Mouse (Mus musculus): ENCODE results near the gene Psph.

The Psph gene

GRCm38 (mm10) chr5:129744050-129744449 lies 43.2 kb downstream of the Psph start:
- in situ Hi-C loops (cut with MboI; ENCODE audit: low pct_unique_long_range_greater_than_20kb in 1 of 2, low sequenced_read_pairs in 2 of 2, unreplicated experiment in 1 of 2), result loop anchor here in 1 of 2 experiments (10.0 kb wide), 1 partner anchor 129 kb away; no protein-coding TSS in a partner anchor

- in situ Hi-C loops (cut with MboI; ENCODE audit: low pct_unique_long_range_greater_than_20kb in 1 of 2, low sequenced_read_pairs in 2 of 2, unreplicated experiment in 1 of 2), result loop anchor here in 1 of 2 experiments (10.0 kb wide), 1 partner anchor 128 kb away; no protein-coding TSS in a partner anchor
Observed at GRCm38 (mm10) chr5:129742903-129743488, 44.3 kb downstream of the Psph start.

GRCm38 (mm10) chr5:129740976-129741375 lies 46.3 kb downstream of the Psph start:
- in situ Hi-C loops (cut with MboI; ENCODE audit: low pct_unique_long_range_greater_than_20kb in 1 of 2, low sequenced_read_pairs in 2 of 2, unreplicated experiment in 1 of 2), result loop anchor here in 1 of 2 experiments (10.0 kb wide), 1 partner anchor 126 kb away; no protein-coding TSS in a partner anchor

GRCm38 (mm10) chr5:129731021-129731420 lies 56.2 kb downstream of the Psph start:
- in situ Hi-C loops (cut with MboI; ENCODE audit: low pct_unique_long_range_greater_than_20kb in 1 of 2, low sequenced_read_pairs in 2 of 2, unreplicated experiment in 1 of 2), result no loop called here

- in situ Hi-C loops (cut with MboI; ENCODE audit: low pct_unique_long_range_greater_than_20kb in 1 of 2, low sequenced_read_pairs in 2 of 2, unreplicated experiment in 1 of 2), result no loop called here
Observed at GRCm38 (mm10) chr5:129730344-129730743, 56.9 kb downstream of the Psph start.

GRCm38 (mm10) chr5:129729286-129729685 lies 58.0 kb downstream of the Psph start:
- in situ Hi-C loops (cut with MboI; ENCODE audit: low pct_unique_long_range_greater_than_20kb in 1 of 2, low sequenced_read_pairs in 2 of 2, unreplicated experiment in 1 of 2), result no loop called here

- in situ Hi-C loops (cut with MboI; ENCODE audit: low pct_unique_long_range_greater_than_20kb in 1 of 2, low sequenced_read_pairs in 2 of 2, unreplicated experiment in 1 of 2), result no loop called here
Observed at GRCm38 (mm10) chr5:129726784-129727183, 60.5 kb downstream of the Psph start.

- in situ Hi-C loops (cut with MboI; ENCODE audit: low pct_unique_long_range_greater_than_20kb in 1 of 2, low sequenced_read_pairs in 2 of 2, unreplicated experiment in 1 of 2), result no loop called here
Observed at GRCm38 (mm10) chr5:129725774-129726392, 61.4 kb downstream of the Psph start.

GRCm38 (mm10) chr5:129724834-129725773 lies 62.1 kb downstream of the Psph start, which contains the start of gene Nipsnap2:
Gene Nipsnap2, plus strand, starts transcription at chr5:129725063.
- in situ Hi-C loops (cut with MboI; ENCODE audit: low pct_unique_long_range_greater_than_20kb in 1 of 2, low sequenced_read_pairs in 2 of 2, unreplicated experiment in 1 of 2), result no loop called here

- in situ Hi-C loops (cut with MboI; ENCODE audit: low pct_unique_long_range_greater_than_20kb in 1 of 2, low sequenced_read_pairs in 2 of 2, unreplicated experiment in 1 of 2), result no loop called here
Observed at GRCm38 (mm10) chr5:129724268-129724667, 63.0 kb downstream of the Psph start.

- in situ Hi-C loops (cut with MboI; ENCODE audit: low pct_unique_long_range_greater_than_20kb in 1 of 2, low sequenced_read_pairs in 2 of 2, unreplicated experiment in 1 of 2), result no loop called here
Observed at GRCm38 (mm10) chr5:129720176-129720575, 67.1 kb downstream of the Psph start.

GRCm38 (mm10) chr5:129717016-129717415 lies 70.2 kb downstream of the Psph start:
- in situ Hi-C loops (cut with MboI; ENCODE audit: low pct_unique_long_range_greater_than_20kb in 1 of 2, low sequenced_read_pairs in 2 of 2, unreplicated experiment in 1 of 2), result no loop called here
